Mouse (Mus musculus): ENCODE data around the gene Tbc1d22b.

The Tbc1d22b gene

GRCm38 (mm10) chr17:29541419-29541818 is 8.2 kb upstream of the Tbc1d22b start:
- DNase-seq (ENCODE audit: low spot score in 2 of 2) = peak; percentile 41 to 47

DNA sequence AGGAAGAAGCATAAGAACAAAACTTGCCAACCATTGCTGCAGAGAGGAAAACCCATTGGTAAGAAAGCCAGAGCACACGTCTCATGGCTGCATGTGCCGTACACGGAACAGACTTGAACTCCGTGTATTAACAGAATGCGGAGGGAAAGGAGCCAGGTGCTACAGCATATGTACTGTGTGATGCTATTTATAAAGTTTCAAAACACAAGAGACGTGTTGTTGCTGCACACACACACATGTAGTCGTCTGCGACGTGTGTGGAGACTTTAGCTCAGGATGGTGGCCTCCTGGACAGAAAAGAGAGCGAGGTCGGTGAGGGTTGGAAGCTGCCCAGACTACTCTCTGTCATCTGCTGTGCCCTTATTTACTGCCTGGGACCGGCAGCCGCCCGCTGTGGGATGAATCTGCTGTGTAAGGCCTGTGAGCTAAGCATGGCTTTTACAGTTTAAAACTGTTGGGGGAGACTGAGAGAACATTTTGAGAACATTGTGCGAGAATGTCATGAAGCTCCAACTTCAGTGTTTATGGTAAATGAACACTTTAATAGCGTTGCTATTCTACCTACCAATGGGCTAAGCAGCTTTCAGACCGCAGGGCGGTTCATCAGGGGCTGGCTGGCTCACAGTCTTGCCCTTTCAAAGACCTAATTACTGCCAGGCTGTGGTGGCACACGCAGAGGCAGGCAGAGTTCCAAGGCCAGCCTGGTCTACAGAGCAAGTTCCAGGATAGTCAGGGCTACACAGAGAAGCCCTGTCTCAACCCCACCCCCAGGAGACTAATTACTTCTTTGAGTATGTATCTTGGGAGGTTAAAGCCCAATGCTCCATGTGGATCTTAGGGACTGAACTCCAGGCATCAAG is 6.5 kb upstream of the Tbc1d22b start:
- DNase-seq (ENCODE audit: low spot score in 2 of 2) = no peak

- no peak for DNase-seq (ENCODE audit: low spot score in 2 of 2)
Measured at GRCm38 (mm10) chr17:29544064-29544463, 5.5 kb upstream of the Tbc1d22b start.

DNA sequence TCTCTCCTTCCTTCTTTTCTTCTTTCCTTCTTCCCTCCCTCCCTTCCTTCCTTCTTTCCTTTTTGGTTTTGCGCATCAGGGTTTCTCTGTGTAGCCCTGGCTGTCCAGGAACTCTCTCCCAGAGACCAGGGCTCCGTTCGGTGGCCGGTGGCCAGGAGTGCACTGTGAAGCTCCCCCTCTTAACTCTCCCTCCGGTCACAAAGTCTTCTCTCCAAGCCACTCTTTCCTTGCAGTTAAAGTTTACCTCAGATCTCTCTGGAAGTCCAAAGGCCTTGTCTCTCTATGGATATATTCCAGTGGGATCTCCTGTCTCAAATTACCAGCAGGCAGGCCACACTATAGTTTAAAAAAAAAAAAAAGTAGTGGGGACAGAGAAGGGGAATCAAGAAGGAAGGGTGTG is 4.3 kb upstream of the Tbc1d22b start:
- no peak for DNase-seq (ENCODE audit: low spot score in 2 of 2)

DNA sequence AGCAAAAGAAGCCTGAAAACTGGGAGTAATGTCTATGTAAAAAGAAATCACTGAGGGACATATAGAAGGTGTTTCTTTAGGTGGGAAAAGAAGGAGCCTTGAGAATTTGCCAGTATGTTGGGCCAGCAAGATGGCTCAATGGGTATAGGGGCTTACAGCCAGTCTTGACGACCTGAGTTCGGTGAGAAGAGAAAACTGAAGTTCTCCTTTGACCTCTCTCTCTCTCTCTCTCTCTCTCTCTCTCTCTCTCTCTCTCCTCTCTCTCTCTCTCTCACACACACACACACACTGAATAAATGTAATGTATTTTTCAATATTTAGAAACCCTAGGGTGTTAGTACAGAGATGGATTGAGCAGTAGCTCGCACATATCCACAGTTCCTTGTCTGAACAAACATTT is 1.1 kb upstream of the Tbc1d22b start:
- DNase-seq (ENCODE audit: low spot score in 2 of 2) = no peak

GRCm38 (mm10) chr17:29548994-29549393 is 591 bp upstream of the Tbc1d22b start:
- DNase-seq (ENCODE audit: low spot score in 2 of 2) = no peak

DNA sequence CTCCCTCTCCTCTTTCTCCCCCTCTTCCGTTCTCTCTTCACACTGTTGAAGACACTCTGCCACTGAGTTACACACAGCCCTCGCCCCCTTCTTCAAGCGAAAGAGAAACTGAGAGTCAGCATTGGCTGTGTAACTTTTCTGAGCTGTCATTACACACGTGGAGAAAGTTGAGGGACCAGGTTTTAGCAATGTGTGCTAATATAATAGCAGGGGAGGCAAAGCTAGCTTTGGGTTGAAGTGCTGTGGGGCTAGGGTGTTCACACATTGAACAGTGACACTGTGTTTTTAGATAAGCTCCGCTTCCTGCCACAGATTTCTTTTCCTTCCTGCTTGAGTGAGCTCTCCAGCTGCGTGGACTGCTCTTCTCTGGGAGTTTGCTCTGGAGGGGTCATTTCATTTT is 1.4 kb downstream of the Tbc1d22b start:
- peak in 1 of 2 experiments; percentile 12 for DNase-seq (ENCODE audit: low spot score in 2 of 2)

GRCm38 (mm10) chr17:29552162-29552732 is 2.7 kb downstream of the Tbc1d22b start, which contains the start of gene Tmem217:
Gene Tmem217 (minus strand): TSS chr17:29552385.
- no peak for DNase-seq (ENCODE audit: low spot score in 2 of 2)

DNA sequence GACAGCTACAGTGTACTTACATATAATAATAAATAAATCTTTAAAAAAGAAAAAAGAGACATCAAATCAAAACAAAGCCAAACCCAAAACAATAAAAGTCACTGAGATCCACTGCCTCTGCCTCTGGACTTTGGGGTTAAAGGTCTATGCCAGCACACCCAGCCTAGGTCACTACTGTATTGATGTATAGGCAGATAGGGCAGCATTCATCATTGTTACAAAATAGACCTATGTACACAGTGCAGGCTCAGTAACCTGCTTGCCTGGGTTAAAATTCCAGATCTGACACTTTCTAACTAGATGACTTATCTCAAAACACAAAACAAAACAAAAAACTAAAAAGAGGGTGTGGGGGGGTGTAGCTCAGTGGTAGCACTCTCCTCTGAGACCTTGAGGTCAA is 4.6 kb downstream of the Tbc1d22b start:
- no peak for DNase-seq (ENCODE audit: low spot score in 2 of 2)

- no peak for DNase-seq (ENCODE audit: low spot score in 2 of 2)
Measured at GRCm38 (mm10) chr17:29556456-29556855, 6.9 kb downstream of the Tbc1d22b start.

GRCm38 (mm10) chr17:29556893-29557292 is 7.3 kb downstream of the Tbc1d22b start:
- DNase-seq (ENCODE audit: low spot score in 2 of 2) = no peak

- no peak for DNase-seq (ENCODE audit: low spot score in 2 of 2)
Measured at GRCm38 (mm10) chr17:29558476-29558875, 8.9 kb downstream of the Tbc1d22b start.

GRCm38 (mm10) chr17:29565521-29565920 is 15.9 kb downstream of the Tbc1d22b start:
- no peak for DNase-seq (ENCODE audit: low spot score in 2 of 2)

DNA sequence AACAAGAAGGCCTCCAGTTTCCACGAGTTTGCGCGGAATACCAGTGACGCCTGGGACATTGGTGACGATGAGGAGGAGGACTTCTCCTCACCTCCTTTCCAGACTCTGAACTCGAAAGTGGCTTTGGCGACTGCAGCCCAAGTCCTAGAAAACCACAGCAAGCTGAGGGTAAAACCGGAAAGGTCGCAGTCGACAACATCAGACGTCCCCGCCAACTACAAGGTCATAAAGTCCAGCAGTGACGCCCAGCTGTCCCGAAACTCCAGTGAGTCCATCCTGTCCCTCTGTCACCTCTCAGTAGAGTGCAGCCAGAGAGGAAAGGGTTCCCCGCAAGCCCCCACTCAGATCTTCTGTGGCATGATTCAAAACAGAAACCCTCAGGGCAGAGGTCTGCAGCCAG is 18.9 kb downstream of the Tbc1d22b start:
- DNase-seq (ENCODE audit: low spot score in 2 of 2) = no peak

DNA sequence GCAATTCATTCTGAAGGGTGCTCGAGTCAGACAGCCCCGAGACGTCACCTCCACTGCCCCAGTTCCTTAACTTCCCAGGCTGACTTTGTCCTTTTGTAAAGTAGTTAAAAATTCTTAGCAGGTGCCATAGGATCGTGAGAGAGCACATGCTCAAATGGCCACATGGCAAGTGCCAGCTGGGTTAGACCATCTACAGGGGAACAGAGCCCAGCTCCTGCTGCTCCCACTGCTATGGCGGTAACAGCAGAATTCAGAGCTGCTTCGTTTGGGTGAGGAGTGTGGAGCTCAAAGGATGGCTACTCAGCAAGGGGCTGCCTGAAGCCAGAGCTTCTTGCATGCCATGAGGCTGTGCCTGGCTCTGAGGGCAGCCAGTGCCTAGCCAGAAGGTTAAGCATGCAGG is 20.2 kb downstream of the Tbc1d22b start:
- DNase-seq (ENCODE audit: low spot score in 2 of 2) = no peak

- no peak for DNase-seq (ENCODE audit: low spot score in 2 of 2)
Measured at GRCm38 (mm10) chr17:29579579-29580126, 30.1 kb downstream of the Tbc1d22b start.

DNA sequence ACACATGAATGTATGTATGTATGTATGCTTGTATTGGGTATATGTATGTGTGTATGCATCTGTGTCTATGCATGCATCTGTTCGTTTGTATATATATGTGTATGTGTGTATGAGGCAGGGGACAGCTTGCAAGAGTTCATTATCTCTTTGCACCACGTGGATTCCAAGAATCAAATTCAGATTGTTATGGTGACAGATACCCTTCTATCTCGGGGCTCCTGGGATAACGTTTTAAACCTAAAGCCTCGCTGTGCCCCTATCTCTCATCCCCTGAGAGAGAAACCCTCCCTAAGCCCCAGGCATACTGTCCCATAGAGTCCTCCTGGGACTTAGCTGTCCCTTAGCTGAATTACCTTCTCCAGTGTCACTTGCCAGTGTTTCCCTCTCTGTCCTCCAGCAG is 34.0 kb downstream of the Tbc1d22b start:
- no peak for DNase-seq (ENCODE audit: low spot score in 2 of 2)

DNA sequence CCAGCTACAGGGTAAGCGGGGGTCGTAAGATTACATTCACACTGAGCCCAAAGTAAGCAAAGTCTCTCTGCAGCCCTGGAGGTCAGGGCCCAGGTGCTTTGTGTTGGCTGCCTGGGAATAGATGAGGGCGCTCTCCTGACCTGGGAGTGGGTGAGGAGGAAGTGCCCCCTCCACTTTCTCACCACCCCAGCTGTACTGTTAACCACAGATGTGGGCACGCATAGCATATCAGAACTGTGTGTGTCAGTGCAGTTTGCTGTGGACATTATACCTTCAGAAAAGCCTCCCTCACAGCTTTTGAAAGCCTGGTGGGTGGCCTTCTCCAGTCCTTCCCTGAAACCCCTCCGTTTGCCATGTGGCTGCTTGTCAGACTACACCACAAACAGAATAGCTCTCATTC is 34.7 kb downstream of the Tbc1d22b start:
- DNase-seq (ENCODE audit: low spot score in 2 of 2) = no peak

- no peak for DNase-seq (ENCODE audit: low spot score in 2 of 2)
Measured at GRCm38 (mm10) chr17:29584737-29585136, 35.2 kb downstream of the Tbc1d22b start.

DNA sequence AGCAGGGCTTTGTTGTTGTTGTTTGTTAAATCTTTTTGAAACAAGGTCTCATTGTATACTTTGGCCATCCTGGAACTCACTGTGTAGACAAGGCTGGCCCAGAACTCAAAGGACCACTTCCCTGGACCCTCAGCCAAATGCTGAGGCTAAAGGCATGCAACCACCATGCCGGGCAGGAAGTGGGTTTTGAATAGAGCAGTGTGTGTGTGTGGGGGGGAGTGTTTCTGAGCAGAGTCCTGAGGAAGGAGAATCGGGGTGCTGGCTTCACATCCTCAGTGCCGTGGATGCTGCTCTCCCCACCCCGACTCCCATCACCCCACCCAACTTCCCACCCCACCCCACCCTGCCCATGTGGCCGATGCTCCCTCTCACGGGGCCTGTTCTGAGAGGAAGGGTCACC is 35.9 kb downstream of the Tbc1d22b start:
- no peak for DNase-seq (ENCODE audit: low spot score in 2 of 2)

GRCm38 (mm10) chr17:29586921-29587320 is 37.3 kb downstream of the Tbc1d22b start:
- DNase-seq (ENCODE audit: low spot score in 2 of 2) = no peak

DNA sequence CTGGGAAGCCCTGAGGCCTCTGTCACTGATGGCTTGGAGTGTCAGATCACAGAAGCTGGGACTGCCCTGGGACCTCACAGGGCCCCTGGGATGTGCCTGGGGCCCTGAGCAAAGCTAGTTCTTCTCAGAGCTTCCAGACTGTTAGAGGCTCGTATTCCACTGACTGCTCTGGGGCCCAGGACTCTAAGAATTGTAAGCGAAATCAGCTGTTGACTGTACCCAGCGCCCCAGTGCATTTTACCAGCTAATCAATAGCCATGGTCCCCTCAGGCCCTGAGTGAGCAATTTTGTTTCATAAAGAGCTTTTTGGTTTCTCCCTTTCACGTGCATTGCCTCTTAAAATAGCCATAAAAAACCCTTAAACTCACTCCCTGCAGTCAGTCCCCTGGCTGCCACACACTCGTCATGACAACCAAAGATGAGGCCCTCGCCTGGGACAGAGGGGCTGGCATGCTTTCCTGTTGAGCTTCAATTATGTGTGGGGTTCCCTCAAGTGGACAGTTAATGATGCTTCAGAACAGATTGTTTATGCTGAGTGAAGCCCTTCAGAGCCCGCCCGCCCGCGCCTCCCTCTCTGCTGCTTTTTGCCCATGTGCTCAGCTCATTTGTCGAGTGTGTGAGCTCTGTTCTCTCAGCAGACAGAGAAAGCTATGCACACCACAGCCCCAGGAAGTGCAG is 39.8 kb downstream of the Tbc1d22b start:
- peak; percentile 43 to 50 for DNase-seq (ENCODE audit: low spot score in 2 of 2)
